Mouse (Mus musculus) MEL-GATA-1-ER (cell line): ENCODE measurements around the gene Rbpj.
A peak's percentile ranks its signal among the peaks of the same experiment; 100 is the strongest.

Experiments used
- DNase-seq: peaks from one replicate; pipeline ENCODE4 v3.0.0-alpha.2; 2012; ENCODE audit warnings: low read depth; ENCODE audit errors: extremely low read depth

The Rbpj gene

GRCm38 (mm10) chr5:53469098-53469776 is 3.3 kb downstream of the Rbpj start:
- DNase-seq = no peak

- no peak for DNase-seq
Measured at GRCm38 (mm10) chr5:53469777-53470131, 3.8 kb downstream of the Rbpj start.

GRCm38 (mm10) chr5:53470141-53471079 is 4.5 kb downstream of the Rbpj start:
- no peak for DNase-seq

GRCm38 (mm10) chr5:53472485-53472884 is 6.5 kb downstream of the Rbpj start:
- no peak for DNase-seq

- DNase-seq = no peak
Measured at GRCm38 (mm10) chr5:53479161-53479560, 13.2 kb downstream of the Rbpj start.

- no peak for DNase-seq
Measured at GRCm38 (mm10) chr5:53479891-53480290, 13.9 kb downstream of the Rbpj start.

GRCm38 (mm10) chr5:53481021-53481420 is 15.1 kb downstream of the Rbpj start:
- no peak for DNase-seq

GRCm38 (mm10) chr5:53485069-53485628 is 19.2 kb downstream of the Rbpj start:
- DNase-seq = no peak

GRCm38 (mm10) chr5:53485934-53486475 is 20.1 kb downstream of the Rbpj start:
- no peak for DNase-seq

GRCm38 (mm10) chr5:53486966-53487592 is 21.1 kb downstream of the Rbpj start:
- no peak for DNase-seq

- DNase-seq = peak; percentile 4
Measured at GRCm38 (mm10) chr5:53490697-53491099, 24.7 kb downstream of the Rbpj start.

- no peak for DNase-seq
Measured at GRCm38 (mm10) chr5:53493756-53494155, 27.8 kb downstream of the Rbpj start.

- DNase-seq = no peak
Measured at GRCm38 (mm10) chr5:53494536-53495159, 28.7 kb downstream of the Rbpj start.

- DNase-seq = no peak
Measured at GRCm38 (mm10) chr5:53496846-53497549, 31.0 kb downstream of the Rbpj start.

- DNase-seq = no peak
Measured at GRCm38 (mm10) chr5:53499571-53499970, 33.6 kb downstream of the Rbpj start.

GRCm38 (mm10) chr5:53500509-53501145 is 34.7 kb downstream of the Rbpj start:
- DNase-seq = no peak

GRCm38 (mm10) chr5:53503261-53503660 is 37.3 kb downstream of the Rbpj start:
- no peak for DNase-seq

GRCm38 (mm10) chr5:53505751-53506150 is 39.8 kb downstream of the Rbpj start:
- no peak for DNase-seq

- DNase-seq = no peak
Measured at GRCm38 (mm10) chr5:53507371-53507770, 41.4 kb downstream of the Rbpj start.

- no peak for DNase-seq
Measured at GRCm38 (mm10) chr5:53509465-53509864, 43.5 kb downstream of the Rbpj start.
